Mouse (Mus musculus) liver, embryonic 14.5 days (tissue): ENCODE results near the gene Chrnd.

ENCODE experiments used
- CTCF ChIP-seq: IDR thresholded peaks from 2 replicates; pipeline ENCODE4 v1.5.1; 2016; ENCODE audit warnings: antibody characterized with exemption, low read depth, control low read depth
- EP300 ChIP-seq: IDR thresholded peaks from 2 replicates; pipeline ENCODE4 v1.6.1; 2016; ENCODE audit warnings: antibody characterized with exemption, low read depth

- TF ChIP-seq CTCF (no peak), EP300 (no peak)
Observed at GRCm38 (mm10) chr1:87197296-87197695, 6.9 kb downstream of the Chrnd start.
